Mouse (Mus musculus) embryonic facial prominence, embryonic 14.5 days (tissue): ENCODE data around the gene Pip4k2c. TPM values are rescaled to one million over a fixed set of nuclear protein-coding genes. Genes with fewer than 3 reads are reported as not detected.

ENCODE experiments used
- ATAC-seq: fragments of 200-750 bp; cut with Nextera tagmentation; 2 replicates; pipeline ENCODE4 v1.8.0; 2017; ENCODE audit warnings: low read depth, moderate number of reproducible peaks, moderate TSS enrichment
- DNase-seq: peaks from one replicate; pipeline ENCODE4 v3.0.0-alpha.2; 2015; ENCODE audit warnings: low spot score
- H3K27ac ChIP-seq: fragments of 300-500 bp; sonication (generic); replicated peaks from 2 replicates; pipeline ENCODE4 v1.5.1; 2014; ENCODE audit warnings: low read depth, mild to moderate bottlenecking, low read length, moderate library complexity
- H3K27me3 ChIP-seq: fragments of 300-500 bp; sonication (generic); replicated peaks from 2 replicates; pipeline ENCODE4 v1.6.1; 2014; ENCODE audit warnings: low read length; ENCODE audit not compliant: control insufficient read depth, insufficient read depth
- H3K36me3 ChIP-seq: fragments of 300-500 bp; sonication (generic); 2 replicates; pipeline ENCODE4 v1.6.1; 2014; ENCODE audit warnings: low read length, mixed read lengths; ENCODE audit not compliant: control insufficient read depth, insufficient read depth
- H3K4me1 ChIP-seq: fragments of 300-500 bp; sonication (generic); 2 replicates; pipeline ENCODE4 v1.6.1; 2014; ENCODE audit warnings: antibody characterized with exemption, low read length; ENCODE audit not compliant: control insufficient read depth, insufficient read depth
- H3K4me2 ChIP-seq: fragments of 300-500 bp; sonication (generic); 2 replicates; pipeline ENCODE4 v1.6.1; 2014; ENCODE audit warnings: low read depth, mild to moderate bottlenecking, low read length, moderate library complexity, mixed read lengths
- H3K4me3 ChIP-seq: fragments of 300-500 bp; sonication (generic); 2 replicates; pipeline ENCODE4 v1.5.1; 2014; ENCODE audit warnings: low read depth, mild to moderate bottlenecking, low read length
- H3K9ac ChIP-seq: fragments of 300-500 bp; sonication (generic); 2 replicates; pipeline ENCODE4 v1.6.1; 2014; ENCODE audit warnings: low read depth, mild to moderate bottlenecking, low read length, moderate library complexity, mixed read lengths
- H3K9me3 ChIP-seq: fragments of 300-500 bp; sonication (generic); 2 replicates; pipeline ENCODE4 v1.6.1; 2016; ENCODE audit warnings: low read length; ENCODE audit not compliant: control insufficient read depth
- WGBS: fragments of 180-500 bp; shearing (Covaris S2); extraction: QIAGEN DNeasy Blood & Tissue Kit; methylation state at CpG from one replicate; pipeline ENCODE4 v1.1.7; 2014; 5-methylcytosine and 5-hydroxymethylcytosine counted together
- polyA plus RNA-seq: library from polyadenylated mRNA; unstranded; fragments of >200 nt; fragmentation: Nextera tagmentation; extraction: Ambion mirVana; gene quantifications from 2 replicates; pipeline ENCODE4 v1.2.1, GENCODE M21; 2014

Pip4k2c gene
- polyA plus RNA-seq: 19.3 and 20.7 TPM in 2 replicates

DNA sequence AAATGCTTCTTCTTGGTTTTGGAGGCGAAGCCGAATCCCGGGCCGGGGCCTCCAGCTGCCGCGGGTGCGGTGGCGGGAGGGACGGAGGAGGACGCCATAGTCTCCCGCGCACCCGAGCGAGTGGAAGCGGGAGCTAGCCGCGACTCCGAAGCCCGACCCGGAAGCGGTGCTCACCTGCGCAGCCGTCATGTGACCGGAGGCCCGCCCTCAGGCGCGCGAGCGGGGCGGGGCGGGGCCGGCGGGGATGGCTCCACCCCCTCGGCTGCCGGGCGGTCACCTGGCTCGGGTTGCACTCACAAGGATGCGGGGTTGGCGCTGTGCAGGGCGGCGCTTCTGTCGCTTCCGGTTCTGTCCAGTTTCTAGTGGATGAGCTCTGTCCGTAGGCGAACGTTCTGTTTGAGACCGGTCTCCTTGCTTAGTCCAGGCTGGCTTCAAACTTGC, at the start of gene Pip4k2c:
Pip4k2c (minus strand) TSS at position 172 of the 441 bp plus-strand sequence.
- H3K4me2 ChIP-seq: peak within 1 kb of the TSS; percentile 69
- H3K4me3 ChIP-seq: peak within 1 kb of the TSS; percentile 71
- H3K27me3 ChIP-seq: no peaks in the 10 kb centered on the region
- H3K27ac ChIP-seq: no peak within 1 kb of the TSS
- H3K36me3 ChIP-seq: peaks cover 18% of the 10 kb centered on the region
- under 1% methylated on average over 34 of the region's 47 CpGs for WGBS
- H3K4me1 ChIP-seq: peaks cover 8% of the 10 kb centered on the region
- H3K9ac ChIP-seq: peak within 1 kb of the TSS; percentile 73
- peak; percentile 97 for ATAC-seq
- DNase-seq: peak; percentile 93
- no peaks in the 10 kb centered on the region for H3K9me3 ChIP-seq

DNA sequence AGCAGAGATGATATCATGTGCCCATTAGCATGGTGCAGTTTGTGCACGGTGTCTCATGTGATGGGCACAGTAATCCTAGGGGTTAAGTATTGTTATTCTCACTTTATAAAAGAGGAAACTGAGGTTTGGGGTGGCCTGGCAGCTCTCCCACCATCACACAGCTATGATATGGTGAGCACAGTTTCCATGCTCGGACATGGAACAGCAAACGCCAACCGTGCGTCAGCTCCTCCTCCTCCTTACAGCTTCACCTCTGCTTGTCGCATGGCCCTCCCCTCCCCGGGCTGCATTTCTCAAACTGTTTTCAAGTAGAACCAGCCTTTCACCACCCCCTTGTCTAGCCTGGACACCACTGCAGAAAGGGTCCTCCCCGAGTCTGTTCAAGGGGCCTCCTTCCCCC, 47.1 kb upstream of the Pip4k2c start:
- Histone ChIP-seq H3K4me2 (no peak overlapping the region), H3K27me3 (peaks cover 10% of the 10 kb centered on the region), H3K36me3 (no peaks in the 10 kb centered on the region), H3K4me1 (peaks cover 8% of the 10 kb centered on the region), H3K9me3 (no peaks in the 10 kb centered on the region), H3K27ac (no peak overlapping the region), H3K4me3 (no peak overlapping the region), H3K9ac (no peak overlapping the region)
- 71% methylated on average over 8 of the region's 8 CpGs for WGBS
- DNase-seq (no peak), ATAC-seq (no peak)

DNA sequence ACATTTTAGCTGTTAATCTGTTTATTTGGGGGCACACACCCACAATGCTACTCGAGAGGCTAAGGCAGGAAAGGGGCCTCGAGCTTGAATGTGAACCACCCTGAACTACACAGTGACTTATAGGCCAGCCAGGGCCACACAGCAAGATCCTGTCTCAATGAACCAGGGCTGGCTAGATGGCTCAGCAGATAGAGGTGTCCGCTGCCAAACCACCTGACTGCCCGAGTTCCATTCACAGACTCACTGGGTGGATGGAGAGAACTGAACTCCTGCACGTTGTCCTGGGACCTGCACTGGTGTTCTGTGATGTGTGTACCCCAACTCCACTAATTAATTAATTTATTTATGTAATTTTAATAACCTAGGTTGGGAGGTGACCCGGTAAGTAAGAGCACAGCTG, 46.4 kb upstream of the Pip4k2c start:
- no peak overlapping the region for H3K27ac ChIP-seq
- H3K36me3 ChIP-seq: no peaks in the 10 kb centered on the region
- no peak for ATAC-seq
- peaks cover 10% of the 10 kb centered on the region for H3K27me3 ChIP-seq
- H3K4me2 ChIP-seq: no peak overlapping the region
- no peaks in the 10 kb centered on the region for H3K9me3 ChIP-seq
- 76% methylated on average over 6 of the region's 6 CpGs for WGBS
- no peak for DNase-seq
- no peak overlapping the region for H3K4me3 ChIP-seq
- peaks cover 8% of the 10 kb centered on the region for H3K4me1 ChIP-seq
- H3K9ac ChIP-seq: no peak overlapping the region

DNA sequence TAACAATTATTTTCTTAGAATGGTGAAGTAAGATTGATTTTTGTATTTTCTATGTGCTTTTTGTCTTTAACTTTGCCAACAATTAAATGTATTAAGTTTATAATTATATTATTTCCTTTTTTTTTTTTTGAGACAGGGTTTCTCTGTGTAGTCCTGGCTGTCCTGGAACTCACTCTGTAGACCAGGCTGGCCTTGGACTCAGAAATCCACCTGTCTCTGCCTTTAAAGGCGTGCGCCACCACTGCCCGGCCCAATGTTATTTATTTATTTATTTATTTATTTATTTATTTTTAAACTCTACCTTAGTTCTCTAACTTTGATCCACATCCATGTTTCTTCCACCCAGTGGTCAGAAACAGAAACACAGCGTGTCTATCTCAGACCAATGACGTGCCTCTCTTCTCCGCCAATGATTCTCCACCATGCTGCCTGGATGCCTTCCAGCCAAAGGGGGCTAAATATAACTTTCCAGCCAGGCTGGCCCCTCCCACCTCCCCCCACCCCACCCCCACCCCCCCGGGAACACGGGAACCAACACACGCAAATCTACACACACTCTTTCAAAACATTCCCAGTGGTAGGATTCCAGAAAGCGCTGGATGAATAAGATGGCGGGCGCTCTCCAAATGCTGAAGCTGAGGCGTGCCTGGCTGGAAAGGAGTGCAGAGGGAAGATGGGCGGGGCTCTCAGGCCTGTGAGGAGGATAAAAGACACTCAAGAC, 44.4 kb upstream of the Pip4k2c start:
- Histone ChIP-seq H3K4me3 (no peak overlapping the region), H3K9me3 (no peaks in the 10 kb centered on the region), H3K27me3 (no peaks in the 10 kb centered on the region), H3K4me1 (no peaks in the 10 kb centered on the region), H3K9ac (no peak overlapping the region), H3K27ac (no peak overlapping the region), H3K4me2 (peak overlapping the region; percentile 23; the same call in 1 of the 2 replicates), H3K36me3 (no peaks in the 10 kb centered on the region)
- WGBS: 20% methylated on average over 14 of the region's 14 CpGs
- ATAC-seq (peak; percentile 76), DNase-seq (peak; percentile 87)

DNA sequence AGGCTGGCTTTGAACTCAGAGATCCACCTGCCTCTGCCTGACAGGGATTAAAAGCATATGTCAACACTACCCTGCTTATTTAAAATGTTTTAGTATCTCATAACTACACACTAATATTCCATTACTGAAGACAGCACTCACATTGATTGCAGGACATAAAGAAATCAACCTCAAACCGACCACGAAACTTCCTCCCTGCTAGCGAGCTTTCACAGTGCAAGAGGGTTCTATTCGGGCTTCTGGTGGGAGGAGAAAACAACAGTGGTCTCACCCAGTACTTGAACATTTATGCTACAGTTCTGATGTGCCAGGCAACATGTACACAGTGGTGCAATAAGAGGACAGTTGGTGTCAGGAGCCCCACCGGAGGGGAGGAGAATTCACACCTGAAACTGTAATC, 39.4 kb upstream of the Pip4k2c start:
- H3K9me3 ChIP-seq: no peaks in the 10 kb centered on the region
- 76% methylated on average over 5 of the region's 5 CpGs for WGBS
- no peaks in the 10 kb centered on the region for H3K36me3 ChIP-seq
- no peak overlapping the region for H3K27ac ChIP-seq
- no peak overlapping the region for H3K4me3 ChIP-seq
- no peak overlapping the region for H3K9ac ChIP-seq
- no peaks in the 10 kb centered on the region for H3K27me3 ChIP-seq
- no peak overlapping the region for H3K4me2 ChIP-seq
- ATAC-seq: no peak
- no peak for DNase-seq
- no peaks in the 10 kb centered on the region for H3K4me1 ChIP-seq

DNA sequence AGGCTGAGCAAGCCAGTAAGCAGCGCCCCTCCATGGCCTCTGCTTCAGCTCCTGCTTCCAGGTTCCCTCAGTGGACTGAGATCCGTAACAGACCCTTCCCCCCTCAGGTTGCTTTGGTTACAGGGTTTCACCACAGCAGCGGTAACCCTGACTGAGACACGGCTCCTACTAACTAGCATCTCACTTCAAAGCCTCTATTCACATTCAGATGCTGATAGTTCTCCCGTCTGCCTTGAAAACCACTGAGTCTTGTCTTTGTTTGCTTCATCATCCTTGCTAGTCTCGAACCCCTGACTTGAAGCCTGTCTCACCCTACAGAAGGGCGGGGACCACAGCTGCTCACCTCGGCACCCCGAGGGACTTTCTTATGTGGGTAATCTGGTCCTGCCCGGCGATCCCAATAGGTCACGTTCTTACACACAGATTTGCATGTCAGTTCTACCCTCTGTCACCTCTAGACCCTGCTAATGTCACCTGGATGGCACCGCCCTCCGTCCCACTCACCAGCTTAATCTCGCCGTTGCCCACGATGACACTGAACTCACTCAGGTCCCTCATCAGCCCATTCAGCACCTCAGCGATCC, 26.9 kb upstream of the Pip4k2c start:
- no peaks in the 10 kb centered on the region for H3K9me3 ChIP-seq
- H3K27ac ChIP-seq: no peak overlapping the region
- no peak overlapping the region for H3K4me3 ChIP-seq
- ATAC-seq (no peak), DNase-seq (no peak)
- peaks cover 6% of the 10 kb centered on the region; the same call in 1 of the 2 replicates for H3K36me3 ChIP-seq
- 70% methylated on average over 18 of the region's 18 CpGs for WGBS
- no peak overlapping the region for H3K9ac ChIP-seq
- no peaks in the 10 kb centered on the region for H3K27me3 ChIP-seq
- H3K4me2 ChIP-seq: no peak overlapping the region
- H3K4me1 ChIP-seq: no peaks in the 10 kb centered on the region

DNA sequence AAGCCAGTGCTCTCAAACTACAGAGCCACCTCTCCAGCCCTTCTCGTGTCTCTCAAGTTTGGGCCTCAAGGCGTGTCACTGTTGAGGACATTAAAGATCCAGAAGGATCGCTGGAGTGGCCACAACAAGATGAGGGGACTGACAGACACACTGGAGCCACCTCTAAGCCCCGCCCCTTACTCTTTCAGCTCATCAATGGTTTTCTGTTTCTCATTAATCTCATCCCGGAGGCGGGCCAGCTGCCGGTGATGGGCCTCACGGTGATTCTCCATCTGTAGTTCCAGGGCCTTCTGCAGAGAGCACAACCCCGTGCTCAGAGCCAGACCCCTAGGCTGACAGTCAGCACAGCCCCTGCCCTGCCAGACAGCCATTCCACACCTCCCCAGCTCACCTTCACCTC, 25.2 kb upstream of the Pip4k2c start:
- 28% methylated on average over 9 of the region's 9 CpGs for WGBS
- H3K9me3 ChIP-seq: no peaks in the 10 kb centered on the region
- H3K9ac ChIP-seq: peak overlapping the region; percentile 30
- ATAC-seq: no peak
- no peak overlapping the region for H3K4me3 ChIP-seq
- no peak for DNase-seq
- no peaks in the 10 kb centered on the region for H3K4me1 ChIP-seq
- no peak overlapping the region for H3K27ac ChIP-seq
- no peaks in the 10 kb centered on the region for H3K27me3 ChIP-seq
- peaks cover 6% of the 10 kb centered on the region; the same call in 1 of the 2 replicates for H3K36me3 ChIP-seq
- H3K4me2 ChIP-seq: no peak overlapping the region

DNA sequence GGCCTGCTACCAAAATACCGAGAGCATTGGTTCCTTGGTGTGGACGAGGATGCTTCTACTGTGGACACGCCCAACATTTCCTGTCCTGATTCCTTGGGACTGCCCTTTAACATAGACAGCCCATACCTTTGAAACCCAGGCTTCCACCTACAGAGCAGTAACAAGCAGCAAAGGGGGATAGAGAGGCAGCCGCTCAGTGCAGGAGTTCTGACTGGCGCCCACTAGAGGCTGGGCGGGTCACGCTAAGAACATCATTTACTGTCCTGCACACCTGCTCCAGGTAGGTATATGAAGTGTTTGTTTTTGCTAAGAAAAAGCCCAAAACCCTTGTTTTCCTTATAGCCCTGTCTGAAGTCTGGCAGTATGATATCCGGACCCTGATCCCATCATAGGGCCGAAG, 21.8 kb upstream of the Pip4k2c start:
- no peak for ATAC-seq
- 81% methylated on average over 9 of the region's 9 CpGs for WGBS

DNA sequence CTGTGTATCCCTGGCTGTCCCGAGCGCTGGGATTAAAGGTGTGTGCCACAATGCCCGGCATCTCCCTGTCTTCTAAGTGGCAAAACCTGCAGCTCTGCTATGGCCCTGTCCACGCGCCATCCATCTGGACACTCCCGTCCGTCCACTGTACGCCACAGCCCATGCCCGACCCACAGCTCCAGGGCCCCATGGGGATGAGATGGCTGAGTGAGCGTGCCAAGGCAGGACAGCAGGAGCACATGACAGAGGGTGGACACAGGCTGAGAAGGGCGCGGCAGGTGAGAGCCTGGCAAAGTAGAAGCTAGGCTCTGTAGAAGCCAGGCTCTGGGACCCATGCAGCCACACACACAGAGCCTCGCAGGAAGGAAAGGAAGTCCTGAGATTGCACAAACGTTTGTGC, 20.4 kb upstream of the Pip4k2c start:
- Histone ChIP-seq H3K4me1 (no peaks in the 10 kb centered on the region), H3K9ac (no peak overlapping the region), H3K9me3 (no peaks in the 10 kb centered on the region), H3K4me3 (no peak overlapping the region), H3K27ac (no peak overlapping the region), H3K4me2 (no peak overlapping the region), H3K27me3 (no peaks in the 10 kb centered on the region), H3K36me3 (no peaks in the 10 kb centered on the region)
- no peak for ATAC-seq
- WGBS: 74% methylated on average over 14 of the region's 14 CpGs
- DNase-seq: no peak

More for the DNA sequence above, 21.8 kb upstream of the Pip4k2c start:
- H3K27me3 ChIP-seq: no peaks in the 10 kb centered on the region
- no peaks in the 10 kb centered on the region for H3K9me3 ChIP-seq
- no peak overlapping the region for H3K9ac ChIP-seq
- DNase-seq: no peak
- H3K36me3 ChIP-seq: no peaks in the 10 kb centered on the region
- H3K4me3 ChIP-seq: no peak overlapping the region
- H3K4me1 ChIP-seq: no peaks in the 10 kb centered on the region
- no peak overlapping the region for H3K27ac ChIP-seq
- H3K4me2 ChIP-seq: no peak overlapping the region
